Mouse (Mus musculus) gastrocnemius, postnatal 14 days (tissue): ENCODE measurements around the gene Mboat2. TPM values are rescaled to one million over a fixed set of nuclear protein-coding genes. Genes with fewer than 3 reads are reported as not detected.
A peak's percentile ranks its signal among the peaks of the same experiment; 100 is the strongest.

Source experiments
- DNase-seq: peaks from one replicate; pipeline ENCODE4 v3.0.0; 2021; ENCODE audit warnings: mixed read lengths
- intact Hi-C: fragments of 180-260 bp; cut with DNase I; formaldehyde crosslinking; loops from one replicate; pipeline ENCODE4 v1.15.1; 2025; ENCODE audit warnings: low total_unique reads
- total RNA-seq, 2 experiments: library from RNA; stranded (reverse); gene quantifications; 2 replicates each; pipeline ENCODE4 v1.2.3; 2021

The Mboat2 gene
- total RNA-seq, 2 experiments from 2014 or later, result 7.2 to 7.7 TPM

GRCm38 (mm10) chr12:24971490-24972200, 141.0 kb downstream of the Mboat2 start:
- no peak for DNase-seq
- intact Hi-C loops, result no loop called here

GRCm38 (mm10) chr12:24972371-24973350, 142.0 kb downstream of the Mboat2 start:
- intact Hi-C loops, result no loop called here
- DNase-seq, result no peak

GRCm38 (mm10) chr12:24973586-24973985, 142.9 kb downstream of the Mboat2 start:
- no peak for DNase-seq
- intact Hi-C loops, result no loop called here

- intact Hi-C loops, result no loop called here
- DNase-seq, result peak; percentile 96
Measured at GRCm38 (mm10) chr12:24974446-24975114, 143.9 kb downstream of the Mboat2 start, which contains the start of gene Kidins220. Gene Kidins220, plus strand, starts transcription at chr12:24974925.

GRCm38 (mm10) chr12:24975115-24975733, 144.5 kb downstream of the Mboat2 start:
- intact Hi-C loops, result no loop called here
- peak; percentile 22 for DNase-seq

- intact Hi-C loops, result no loop called here
- DNase-seq, result no peak
Measured at GRCm38 (mm10) chr12:24985226-24985625, 154.5 kb downstream of the Mboat2 start.

GRCm38 (mm10) chr12:24995350-24995749, 164.7 kb downstream of the Mboat2 start:
- intact Hi-C loops, result no loop called here
- no peak for DNase-seq

- no peak for DNase-seq
- intact Hi-C loops, result no loop called here
Measured at GRCm38 (mm10) chr12:25005350-25005749, 174.7 kb downstream of the Mboat2 start.

- intact Hi-C loops, result no loop called here
- DNase-seq, result no peak
Measured at GRCm38 (mm10) chr12:25009957-25010356, 179.3 kb downstream of the Mboat2 start.

GRCm38 (mm10) chr12:25010416-25010815, 179.7 kb downstream of the Mboat2 start:
- intact Hi-C loops, result no loop called here

GRCm38 (mm10) chr12:25011733-25012367, 181.2 kb downstream of the Mboat2 start:
- no peak for DNase-seq
- intact Hi-C loops, result no loop called here

More at GRCm38 (mm10) chr12:25010416-25010815, 179.7 kb downstream of the Mboat2 start:
- no peak for DNase-seq

GRCm38 (mm10) chr12:25012555-25013540, 182.2 kb downstream of the Mboat2 start:
- DNase-seq, result no peak
- intact Hi-C loops, result no loop called here

Other genes with a start within 250 kb of the Mboat2 start
- gene Klf11, start 179.6 kb upstream of the Mboat2 start, total RNA-seq, result 1 to 10 TPM; 4.4 to 6.1 TPM
- gene Cys1, start 149.1 kb upstream of the Mboat2 start, total RNA-seq, result 1 to 10 TPM; 6.8 to 7.5 TPM
- 1 to 10 TPM; 8.1 to 8.6 TPM for gene Rrm2, start 122.6 kb upstream of the Mboat2 start, total RNA-seq
- gene Kidins220, start 144.0 kb downstream of the Mboat2 start, total RNA-seq, result 10 to 100 TPM; 31.9 to 35.8 TPM